Mouse (Mus musculus) heart, postnatal 0 days (tissue): Measurements from ENCODE around the gene Usp26. TPM values are rescaled to one million over a fixed set of nuclear protein-coding genes. Genes with fewer than 3 reads are reported as not detected.

Source experiments
- ATAC-seq: fragments of 200-750 bp; cut with Nextera tagmentation; 2 replicates; pipeline ENCODE4 v1.8.0; 2017; ENCODE audit warnings: low read depth, moderate number of reproducible peaks, moderate library complexity; ENCODE audit not compliant: insufficient read depth
- DNase-seq: peaks from one replicate; pipeline ENCODE4 v3.0.0-alpha.2; 2016; ENCODE audit warnings: low spot score
- H3K27ac ChIP-seq: fragments of 300-500 bp; sonication (generic); 2 replicates; pipeline ENCODE4 v1.5.1; 2014; ENCODE audit warnings: low read depth, mild to moderate bottlenecking
- H3K27me3 ChIP-seq: fragments of 300-500 bp; sonication (generic); 2 replicates; pipeline ENCODE4 v1.6.1; 2014; ENCODE audit warnings: low read length, mixed read lengths; ENCODE audit not compliant: control insufficient read depth, insufficient read depth
- H3K36me3 ChIP-seq: fragments of 300-500 bp; sonication (generic); replicated peaks from 2 replicates; pipeline ENCODE4 v1.6.1; 2014; ENCODE audit warnings: low read length, mixed read lengths; ENCODE audit not compliant: control insufficient read depth, insufficient read depth
- H3K4me1 ChIP-seq: fragments of 300-500 bp; sonication (generic); 2 replicates; pipeline ENCODE4 v1.6.1; 2014; ENCODE audit warnings: antibody characterized with exemption; ENCODE audit not compliant: control insufficient read depth, insufficient read depth
- H3K4me2 ChIP-seq: fragments of 300-500 bp; sonication (generic); 2 replicates; pipeline ENCODE4 v1.6.1; 2014; ENCODE audit warnings: low read depth, mild to moderate bottlenecking, low read length, moderate library complexity
- H3K4me3 ChIP-seq: fragments of 300-500 bp; sonication (generic); 2 replicates; pipeline ENCODE4 v1.5.1; 2014; ENCODE audit warnings: low read depth, low read length
- H3K9ac ChIP-seq: fragments of 300-500 bp; sonication (generic); replicated peaks from 2 replicates; pipeline ENCODE4 v1.6.1; 2014; ENCODE audit warnings: low read depth, low read length, mixed read lengths
- H3K9me3 ChIP-seq: fragments of 300-500 bp; sonication (generic); replicated peaks from 2 replicates; pipeline ENCODE4 v1.6.1; 2016; ENCODE audit warnings: low read length; ENCODE audit not compliant: control insufficient read depth
- CTCF ChIP-seq: IDR thresholded peaks from 2 replicates; pipeline ENCODE4 v1.5.1; 2016; ENCODE audit warnings: antibody characterized with exemption, control low read depth, low read depth
- WGBS: fragments of 180-500 bp; shearing (Covaris S2); extraction: QIAGEN DNeasy Blood & Tissue Kit; methylation state at CpG from one replicate; pipeline ENCODE4 v1.1.7; 2014; 5-methylcytosine and 5-hydroxymethylcytosine counted together
- polyA plus RNA-seq: library from polyadenylated mRNA; unstranded; fragments of >200 nt; fragmentation: Nextera tagmentation; extraction: Ambion mirVana; gene quantifications from 2 replicates; pipeline ENCODE4 v1.2.1, GENCODE M21; 2015
- total RNA-seq: library from RNA; depleted of rRNA; stranded (reverse); fragments of >200 nt; gene quantifications from 2 replicates; pipeline ENCODE4 v1.2.3, GENCODE M21; 2014; ENCODE audit warnings: low replicate concordance; rRNA removed

Usp26 gene
- total and polyA plus RNA-seq, 2 experiments from 2014 or later = 0.03 to 0.08 TPM

- no peaks in the 10 kb centered on the region for H3K9me3 ChIP-seq
- no peaks in the 10 kb centered on the region for H3K27me3 ChIP-seq
- WGBS = 29% methylated on average over 1 of the region's 1 CpGs
- no peaks in the 10 kb centered on the region for H3K36me3 ChIP-seq
- ATAC-seq (no peak), DNase-seq (no peak)
- H3K9ac ChIP-seq = no peak overlapping the region
- no peak overlapping the region for H3K4me2 ChIP-seq
- H3K27ac ChIP-seq = no peak overlapping the region
- H3K4me1 ChIP-seq = 0 out of 2 replicates have a peak, but pooled peaks cover 3% of the 10 kb centered on the region
- H3K4me3 ChIP-seq = no peak overlapping the region
- no peak for TF ChIP-seq CTCF
Observed at GRCm38 (mm10) chrX:51712996-51713395, 88.0 kb downstream of the Usp26 start.

Other genes starting within 250 kb of the Usp26 start
- 7.7 and 20.2 TPM in 2 replicates for gene Hs6st2, start 119.4 kb downstream of the Usp26 start, total RNA-seq
- gene Hs6st2, start 119.4 kb downstream of the Usp26 start, polyA plus RNA-seq = 2.8 and 3.3 TPM in 2 replicates
- not detected in 2 replicates for gene 1700080O16Rik, start 171.5 kb upstream of the Usp26 start, total RNA-seq
- gene 1700080O16Rik, start 171.5 kb upstream of the Usp26 start, polyA plus RNA-seq = not detected in 2 replicates